Mouse (Mus musculus): ENCODE measurements around the gene Cdnf. TPM values are rescaled to one million over a fixed set of nuclear protein-coding genes. Genes with fewer than 3 reads are reported as not detected.

Gene Cdnf
- total and polyA plus RNA-seq, 3 experiments = 0.39 to 0.77 TPM; not detected in 1

GRCm38 (mm10) chr2:3512552-3513454, at the start of gene Cdnf, which contains the start of the genes Gm45902 and Hspa14 (continued):
- no peak for TF ChIP-seq JUND (IDR thresholded peaks at IDR 0.05; ENCODE audit: low read depth, low read length)
- peak; percentile 59 for TF ChIP-seq ETS1 (IDR thresholded peaks at IDR 0.05; ENCODE audit: low read depth, low read length)
- no peak for TF ChIP-seq MEF2A (IDR thresholded peaks at IDR 0.05; ENCODE audit: extremely low read depth, insufficient replicate concordance, low read depth, low read length, poor library complexity, severe bottlenecking)
- no peak for TF ChIP-seq MAFK (IDR thresholded peaks at IDR 0.05; ENCODE audit: borderline replicate concordance, low read depth, low read length)

DNA sequence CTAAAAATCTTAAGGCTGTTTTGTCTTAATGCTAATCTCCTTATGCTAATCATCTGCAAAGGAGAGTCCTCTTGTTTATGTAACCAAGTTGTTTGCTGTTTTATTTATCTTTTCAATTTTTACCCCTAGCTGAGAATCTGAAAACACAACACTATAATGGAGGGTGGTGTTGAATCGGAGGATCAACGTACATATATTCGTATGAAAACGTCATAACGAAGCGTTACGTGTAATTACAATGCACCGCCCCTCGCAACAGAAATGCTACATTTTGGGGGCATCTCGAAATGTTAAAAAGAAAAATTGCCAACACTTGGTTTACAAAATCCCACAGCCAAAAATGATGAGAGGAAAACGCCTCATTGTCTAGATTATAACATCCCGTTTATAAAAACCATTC, 38.9 kb upstream of the Cdnf start:
- Histone ChIP-seq H3K4me1 (ENCODE audit: control insufficient read depth in 1 of 2, insufficient read depth in 2 of 2, low read length in 2 of 2) (peaks cover 4% of the 10 kb centered on the region in 2 experiments; a peak in 3 of 4 replicates), H3K9me3 (replicated peaks; ENCODE audit: insufficient read depth, low read length) (no peaks in the 10 kb centered on the region), H3K27ac (ENCODE audit: control insufficient read depth, low read depth, low read length) (peak overlapping the region; percentile 79), H3K27me3 (ENCODE audit: control insufficient read depth in 1 of 2, insufficient read depth in 2 of 2, low read length in 2 of 2) (no peaks in the 10 kb centered on the region), H3K36me3 (ENCODE audit: control insufficient read depth in 1 of 2, insufficient read depth in 2 of 2, low read length in 2 of 2) (peaks cover 3 to 9% of the 10 kb centered on the region in 2 experiments), H3K4me3 (ENCODE audit: control insufficient read depth in 1 of 2, insufficient read depth in 1 of 2, low read depth in 2 of 2, low read length in 2 of 2) (peak overlapping the region; percentile 88), H3K79me2 (ENCODE audit: control insufficient read depth, insufficient read depth, low read length, poor library complexity) (peaks cover 24% of the 10 kb centered on the region), H3K9ac (ENCODE audit: control insufficient read depth, low read depth, low read length, poor library complexity, severe bottlenecking) (peak overlapping the region; percentile 91)
- peak; percentile 74 for DNase-seq (ENCODE audit: low read depth, low spot score)
- TF ChIP-seq ETS1 (IDR thresholded peaks at IDR 0.05; ENCODE audit: low read depth, low read length) (peak; percentile 33; the same call in 1 of the 2 replicates), POLR2A (IDR thresholded peaks at IDR 0.05; ENCODE audit: control insufficient read depth in 1 of 2, insufficient read depth in 1 of 2, low read depth in 1 of 2, low read length in 2 of 2, poor library complexity in 1 of 2) (no peak), MAZ (IDR thresholded peaks at IDR 0.05; ENCODE audit: low read depth, low read length) (peak; percentile 16; the same call in 1 of the 2 replicates), HCFC1 (IDR thresholded peaks at IDR 0.05; ENCODE audit: low read depth, low read length) (0 out of 2 replicates have a peak, but pooled peaks have one; percentile 6)

- Histone ChIP-seq H3K27ac (ENCODE audit: control insufficient read depth, low read depth, low read length) (peak overlapping the region; percentile 79), H3K36me3 (ENCODE audit: control insufficient read depth in 1 of 2, insufficient read depth in 2 of 2, low read length in 2 of 2) (peaks cover 3 to 9% of the 10 kb centered on the region in 2 experiments), H3K4me1 (ENCODE audit: control insufficient read depth in 1 of 2, insufficient read depth in 2 of 2, low read length in 2 of 2) (peaks cover 4% of the 10 kb centered on the region in 2 experiments; a peak in 3 of 4 replicates), H3K4me3 (ENCODE audit: control insufficient read depth in 1 of 2, insufficient read depth in 1 of 2, low read depth in 2 of 2, low read length in 2 of 2) (peak overlapping the region; percentile 88), H3K27me3 (ENCODE audit: control insufficient read depth in 1 of 2, insufficient read depth in 2 of 2, low read length in 2 of 2) (no peaks in the 10 kb centered on the region), H3K9ac (ENCODE audit: control insufficient read depth, low read depth, low read length, poor library complexity, severe bottlenecking) (peak overlapping the region; percentile 91), H3K79me2 (ENCODE audit: control insufficient read depth, insufficient read depth, low read length, poor library complexity) (peaks cover 21% of the 10 kb centered on the region), H3K9me3 (replicated peaks; ENCODE audit: insufficient read depth, low read length) (no peaks in the 10 kb centered on the region)
- TF ChIP-seq TBP (IDR thresholded peaks at IDR 0.05; ENCODE audit: low read depth, low read length) (0 out of 2 replicates have a peak, but pooled peaks have one; percentile 39), CHD2 (IDR thresholded peaks at IDR 0.05; ENCODE audit: low read length) (no peak), MYC (IDR thresholded peaks at IDR 0.05; ENCODE audit: low read depth, low read length) (peak; percentile 34; the same call in 1 of the 2 replicates), CHD1 (IDR thresholded peaks at IDR 0.05; ENCODE audit: low read depth, low read length) (peak; percentile 74; the same call in 1 of the 2 replicates), UBTF (IDR thresholded peaks at IDR 0.05; ENCODE audit: borderline replicate concordance, insufficient read depth, low read depth, low read length) (no peak), NRF1 (IDR thresholded peaks at IDR 0.05; ENCODE audit: insufficient read depth, low read depth, low read length, poor library complexity, severe bottlenecking) (peak; percentile 84)
- DNase-seq (ENCODE audit: low read depth, low spot score) = peak; percentile 80
Measured at GRCm38 (mm10) chr2:3474361-3474805, 38.4 kb upstream of the Cdnf start.

Measured in MEL (cell line).